Mouse (Mus musculus): ENCODE data around the gene Kcnt2. TPM values are rescaled to one million over a fixed set of nuclear protein-coding genes. Genes with fewer than 3 reads are reported as not detected.

The Kcnt2 gene
- polyA plus RNA-seq, 1 experiment from 2014 or later, result 1.6 TPM

- Histone ChIP-seq H3K27ac (replicated peaks; ENCODE audit: low read depth, low read length) (no peak overlapping the region), H3K4me2 (ENCODE audit: low read depth, low read length) (no peak overlapping the region), H3K4me3 (ENCODE audit: low read depth, low read length) (no peak overlapping the region), H3K4me1 (ENCODE audit: control insufficient read depth, insufficient read depth, low read length) (no peaks in the 10 kb centered on the region), H3K9ac (ENCODE audit: low read depth, low read length) (no peak overlapping the region), H3K9me3 (ENCODE audit: control insufficient read depth, low read length) (no peaks in the 10 kb centered on the region), H3K27me3 (replicated peaks; ENCODE audit: control insufficient read depth, insufficient read depth, low read length) (no peaks in the 10 kb centered on the region), H3K36me3 (ENCODE audit: control insufficient read depth, insufficient read depth, low read length) (no peaks in the 10 kb centered on the region)
- WGBS, result 43% methylated on average over 2 of the region's 2 CpGs
- ATAC-seq (ENCODE audit: low read depth) (no peak), DNase-seq (ENCODE audit: low spot score) (no peak)
Observed at GRCm38 (mm10) chr1:140267288-140267687, 21.3 kb downstream of the Kcnt2 start.

- Histone ChIP-seq H3K4me3 (ENCODE audit: low read depth, low read length) (no peak overlapping the region), H3K27me3 (replicated peaks; ENCODE audit: control insufficient read depth, insufficient read depth, low read length) (no peaks in the 10 kb centered on the region), H3K9ac (ENCODE audit: low read depth, low read length) (no peak overlapping the region), H3K27ac (replicated peaks; ENCODE audit: low read depth, low read length) (no peak overlapping the region), H3K4me2 (ENCODE audit: low read depth, low read length) (no peak overlapping the region), H3K36me3 (ENCODE audit: control insufficient read depth, insufficient read depth, low read length) (no peaks in the 10 kb centered on the region), H3K4me1 (ENCODE audit: control insufficient read depth, insufficient read depth, low read length) (no peaks in the 10 kb centered on the region), H3K9me3 (ENCODE audit: control insufficient read depth, low read length) (no peaks in the 10 kb centered on the region)
- no peak for ATAC-seq (ENCODE audit: low read depth)
- 85% methylated on average over 3 of the region's 3 CpGs for WGBS
- no peak for DNase-seq (ENCODE audit: low spot score)
Observed at GRCm38 (mm10) chr1:140273624-140274023, 27.7 kb downstream of the Kcnt2 start.

- no peak for DNase-seq (ENCODE audit: low spot score)
- no peak overlapping the region for H3K9ac ChIP-seq (ENCODE audit: low read depth, low read length)
- no peak for ATAC-seq (ENCODE audit: low read depth)
- no peaks in the 10 kb centered on the region for H3K36me3 ChIP-seq (ENCODE audit: control insufficient read depth, insufficient read depth, low read length)
- H3K27me3 ChIP-seq (replicated peaks; ENCODE audit: control insufficient read depth, insufficient read depth, low read length), result no peaks in the 10 kb centered on the region
- H3K9me3 ChIP-seq (ENCODE audit: control insufficient read depth, low read length), result no peaks in the 10 kb centered on the region
- no peak overlapping the region for H3K4me2 ChIP-seq (ENCODE audit: low read depth, low read length)
- no peak overlapping the region for H3K27ac ChIP-seq (replicated peaks; ENCODE audit: low read depth, low read length)
- no peak overlapping the region for H3K4me3 ChIP-seq (ENCODE audit: low read depth, low read length)
- H3K4me1 ChIP-seq (ENCODE audit: control insufficient read depth, insufficient read depth, low read length), result no peaks in the 10 kb centered on the region
Observed at GRCm38 (mm10) chr1:140275813-140276212, 29.9 kb downstream of the Kcnt2 start.

- Histone ChIP-seq H3K4me3 (ENCODE audit: low read depth, low read length) (no peak overlapping the region), H3K27ac (replicated peaks; ENCODE audit: low read depth, low read length) (no peak overlapping the region), H3K9me3 (ENCODE audit: control insufficient read depth, low read length) (no peaks in the 10 kb centered on the region), H3K27me3 (replicated peaks; ENCODE audit: control insufficient read depth, insufficient read depth, low read length) (no peaks in the 10 kb centered on the region), H3K36me3 (ENCODE audit: control insufficient read depth, insufficient read depth, low read length) (no peaks in the 10 kb centered on the region), H3K9ac (ENCODE audit: low read depth, low read length) (no peak overlapping the region), H3K4me2 (ENCODE audit: low read depth, low read length) (no peak overlapping the region), H3K4me1 (ENCODE audit: control insufficient read depth, insufficient read depth, low read length) (no peaks in the 10 kb centered on the region)
- WGBS, result 54% methylated on average over 3 of the region's 3 CpGs
- DNase-seq (ENCODE audit: low spot score) (peak; percentile 16), ATAC-seq (ENCODE audit: low read depth) (peak; percentile 26; the same call in 1 of the 2 replicates)
Observed at GRCm38 (mm10) chr1:140293140-140293539, 47.2 kb downstream of the Kcnt2 start.

- H3K27me3 ChIP-seq (replicated peaks; ENCODE audit: control insufficient read depth, insufficient read depth, low read length), result no peaks in the 10 kb centered on the region
- no peaks in the 10 kb centered on the region for H3K36me3 ChIP-seq (ENCODE audit: control insufficient read depth, insufficient read depth, low read length)
- H3K4me3 ChIP-seq (ENCODE audit: low read depth, low read length), result no peak overlapping the region
- ATAC-seq (ENCODE audit: low read depth) (no peak), DNase-seq (ENCODE audit: low spot score) (no peak)
- no peak overlapping the region for H3K4me2 ChIP-seq (ENCODE audit: low read depth, low read length)
- no peaks in the 10 kb centered on the region for H3K4me1 ChIP-seq (ENCODE audit: control insufficient read depth, insufficient read depth, low read length)
- H3K27ac ChIP-seq (replicated peaks; ENCODE audit: low read depth, low read length), result no peak overlapping the region
- no peaks in the 10 kb centered on the region for H3K9me3 ChIP-seq (ENCODE audit: control insufficient read depth, low read length)
- H3K9ac ChIP-seq (ENCODE audit: low read depth, low read length), result no peak overlapping the region
Observed at GRCm38 (mm10) chr1:140295482-140295881, 49.5 kb downstream of the Kcnt2 start.

GRCm38 (mm10) chr1:140304244-140304643 lies 58.3 kb downstream of the Kcnt2 start:
- Histone ChIP-seq H3K9me3 (ENCODE audit: control insufficient read depth, low read length) (peaks cover 9% of the 10 kb centered on the region; the same call in 1 of the 2 replicates), H3K9ac (ENCODE audit: low read depth, low read length) (no peak overlapping the region), H3K4me1 (ENCODE audit: control insufficient read depth, insufficient read depth, low read length) (no peaks in the 10 kb centered on the region), H3K4me3 (ENCODE audit: low read depth, low read length) (no peak overlapping the region), H3K27me3 (replicated peaks; ENCODE audit: control insufficient read depth, insufficient read depth, low read length) (no peaks in the 10 kb centered on the region), H3K27ac (replicated peaks; ENCODE audit: low read depth, low read length) (no peak overlapping the region), H3K36me3 (ENCODE audit: control insufficient read depth, insufficient read depth, low read length) (no peaks in the 10 kb centered on the region), H3K4me2 (ENCODE audit: low read depth, low read length) (no peak overlapping the region)
- no peak for DNase-seq (ENCODE audit: low spot score)
- 78% methylated on average over 1 of the region's 1 CpGs for whole genome bisulfite sequencing
- no peak for ATAC-seq (ENCODE audit: low read depth)

- Histone ChIP-seq H3K9ac (ENCODE audit: low read depth, low read length) (no peak overlapping the region), H3K4me2 (ENCODE audit: low read depth, low read length) (no peak overlapping the region), H3K27me3 (replicated peaks; ENCODE audit: control insufficient read depth, insufficient read depth, low read length) (no peaks in the 10 kb centered on the region), H3K9me3 (ENCODE audit: control insufficient read depth, low read length) (peaks cover 9% of the 10 kb centered on the region; the same call in 1 of the 2 replicates), H3K36me3 (ENCODE audit: control insufficient read depth, insufficient read depth, low read length) (no peaks in the 10 kb centered on the region), H3K4me3 (ENCODE audit: low read depth, low read length) (no peak overlapping the region), H3K4me1 (ENCODE audit: control insufficient read depth, insufficient read depth, low read length) (no peaks in the 10 kb centered on the region), H3K27ac (replicated peaks; ENCODE audit: low read depth, low read length) (no peak overlapping the region)
- DNase-seq (ENCODE audit: low spot score), result no peak
- no peak for ATAC-seq (ENCODE audit: low read depth)
Observed at GRCm38 (mm10) chr1:140305344-140305743, 59.4 kb downstream of the Kcnt2 start.

- H3K9me3 ChIP-seq (ENCODE audit: control insufficient read depth, low read length), result peaks cover 7% of the 10 kb centered on the region; the same call in 1 of the 2 replicates
- H3K4me1 ChIP-seq (ENCODE audit: control insufficient read depth, insufficient read depth, low read length), result no peaks in the 10 kb centered on the region
- DNase-seq (ENCODE audit: low spot score), result peak; percentile 73
- no peak overlapping the region for H3K9ac ChIP-seq (ENCODE audit: low read depth, low read length)
- no peak overlapping the region for H3K4me3 ChIP-seq (ENCODE audit: low read depth, low read length)
- no peak for ATAC-seq (ENCODE audit: low read depth)
- 40% methylated on average over 2 of the region's 2 CpGs for WGBS
- H3K27ac ChIP-seq (replicated peaks; ENCODE audit: low read depth, low read length), result no peak overlapping the region
- H3K36me3 ChIP-seq (ENCODE audit: control insufficient read depth, insufficient read depth, low read length), result no peaks in the 10 kb centered on the region
- H3K4me2 ChIP-seq (ENCODE audit: low read depth, low read length), result no peak overlapping the region
- H3K27me3 ChIP-seq (replicated peaks; ENCODE audit: control insufficient read depth, insufficient read depth, low read length), result no peaks in the 10 kb centered on the region
Observed at GRCm38 (mm10) chr1:140306339-140306738, 60.4 kb downstream of the Kcnt2 start.

- no peak for DNase-seq (ENCODE audit: low spot score)
- H3K9me3 ChIP-seq (ENCODE audit: control insufficient read depth, low read length), result no peaks in the 10 kb centered on the region
- no peak for ATAC-seq (ENCODE audit: low read depth)
- no peak overlapping the region for H3K27ac ChIP-seq (replicated peaks; ENCODE audit: low read depth, low read length)
- no peaks in the 10 kb centered on the region for H3K27me3 ChIP-seq (replicated peaks; ENCODE audit: control insufficient read depth, insufficient read depth, low read length)
- H3K36me3 ChIP-seq (ENCODE audit: control insufficient read depth, insufficient read depth, low read length), result no peaks in the 10 kb centered on the region
- H3K9ac ChIP-seq (ENCODE audit: low read depth, low read length), result no peak overlapping the region
- 78% methylated on average over 2 of the region's 2 CpGs for WGBS
- no peak overlapping the region for H3K4me2 ChIP-seq (ENCODE audit: low read depth, low read length)
- no peaks in the 10 kb centered on the region for H3K4me1 ChIP-seq (ENCODE audit: control insufficient read depth, insufficient read depth, low read length)
- no peak overlapping the region for H3K4me3 ChIP-seq (ENCODE audit: low read depth, low read length)
Observed at GRCm38 (mm10) chr1:140310739-140311138, 64.8 kb downstream of the Kcnt2 start.

All from embryonic facial prominence, embryonic 14.5 days (tissue).